Mouse (Mus musculus) skeletal muscle tissue, adult 2 months (tissue): ENCODE measurements at regions not wholly inside any gene's neighbourhood (a gene's known extent, or its start where the extent isn't known, plus 50 kb on each side); places are given as distances from the start of the nearest gene placed in this dataset.

Experiments used
- DNase-seq: peaks from one replicate; pipeline ENCODE4 v3.0.0-alpha.2; 2012; ENCODE audit warnings: low read depth, low spot score

DNA sequence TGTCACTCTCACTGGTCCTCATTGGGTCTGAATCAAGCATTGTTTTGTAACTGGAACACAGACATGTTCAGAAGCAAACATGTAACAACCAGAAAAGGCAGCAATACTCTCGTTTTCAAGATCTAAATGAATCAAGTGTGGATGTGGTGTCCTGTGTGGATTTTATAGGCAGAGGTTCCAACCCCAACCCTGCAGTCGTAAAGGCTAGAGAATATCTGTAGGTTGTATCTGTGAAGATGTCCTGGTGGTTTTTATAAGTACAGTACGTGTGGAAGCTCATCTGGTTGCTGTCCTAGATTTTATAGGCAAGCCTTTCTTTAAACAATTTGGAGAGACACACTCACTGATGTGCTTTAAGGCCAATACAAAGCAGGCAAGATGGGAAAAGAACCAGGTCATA is 518.8 kb upstream of the Atp11b start:
- DNase-seq, result no peak

GRCm38 (mm10) chr3:35235772-35236171 is 518.1 kb upstream of the Atp11b start:
- no peak for DNase-seq

DNA sequence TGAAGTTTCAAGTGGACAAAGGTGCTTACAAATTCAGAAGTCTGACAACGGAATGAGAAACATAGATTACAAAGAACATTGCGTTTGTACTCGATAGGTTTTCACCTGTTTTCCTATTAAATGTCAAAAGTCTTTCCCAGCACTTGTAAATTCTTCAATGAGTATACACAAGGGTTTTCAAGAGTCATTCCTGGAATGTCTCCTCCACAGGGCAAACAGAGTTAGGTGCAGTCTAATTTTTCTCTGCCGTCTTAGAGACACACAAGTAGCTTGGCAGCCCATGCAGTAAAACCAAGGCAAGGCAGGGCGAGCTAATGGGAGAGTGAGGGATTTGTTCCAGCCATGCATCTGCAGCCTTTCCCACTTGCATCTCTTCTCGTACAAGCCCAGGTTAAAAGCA is 516.6 kb upstream of the Atp11b start:
- no peak for DNase-seq

DNA sequence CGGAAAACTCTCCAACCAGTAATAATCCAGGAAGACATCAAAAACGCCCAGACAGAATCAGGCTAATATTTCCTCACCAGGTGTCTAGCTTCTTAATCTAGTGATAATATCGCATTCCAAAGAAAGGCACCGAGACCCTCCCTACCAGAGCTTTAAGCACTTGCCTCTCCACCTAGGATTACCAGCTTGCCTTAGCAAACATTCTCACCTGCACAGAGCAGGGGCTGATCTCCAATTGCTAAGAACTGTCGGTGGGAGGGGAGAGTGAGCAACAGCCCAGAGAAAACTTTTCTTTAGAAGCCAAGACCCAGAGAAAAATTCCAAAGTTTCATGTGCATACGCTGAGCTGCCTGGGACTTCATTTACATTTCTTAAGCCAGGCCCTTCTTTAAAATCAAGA is 511.6 kb upstream of the Atp11b start:
- no peak for DNase-seq

DNA sequence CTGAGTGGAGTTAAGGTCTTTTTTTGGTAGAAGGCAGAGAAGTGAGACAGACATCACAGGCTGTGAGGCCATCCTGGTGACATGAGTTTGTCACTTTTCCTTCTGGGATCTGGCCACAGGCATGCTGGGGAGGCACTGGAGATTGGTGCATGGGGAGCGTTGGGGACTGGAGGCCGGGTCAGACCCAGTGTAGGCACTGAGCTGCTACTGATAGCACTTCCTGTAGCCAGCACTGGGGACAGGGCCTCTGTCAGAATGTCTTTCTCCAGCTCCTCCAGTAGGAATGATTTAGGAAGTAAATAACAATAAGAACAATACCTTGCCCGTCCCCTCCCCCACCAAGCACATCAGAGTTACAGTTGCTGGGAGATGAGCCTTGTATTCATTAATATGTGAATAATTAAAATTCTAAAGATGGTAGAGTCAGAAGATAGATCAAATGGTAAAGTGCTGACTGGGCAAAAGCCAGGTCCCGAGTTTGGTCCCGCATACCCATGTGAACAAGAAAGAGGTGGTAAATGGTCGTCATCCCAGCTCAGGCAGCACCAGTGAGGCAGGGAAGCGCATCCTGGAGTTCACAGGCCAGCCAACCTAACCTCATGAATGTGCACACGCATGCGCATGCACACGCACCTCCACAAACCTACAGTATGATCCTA is 510.9 kb upstream of the Atp11b start:
- no peak for DNase-seq

GRCm38 (mm10) chr3:35245003-35245402 is 508.9 kb upstream of the Atp11b start:
- no peak for DNase-seq

DNA sequence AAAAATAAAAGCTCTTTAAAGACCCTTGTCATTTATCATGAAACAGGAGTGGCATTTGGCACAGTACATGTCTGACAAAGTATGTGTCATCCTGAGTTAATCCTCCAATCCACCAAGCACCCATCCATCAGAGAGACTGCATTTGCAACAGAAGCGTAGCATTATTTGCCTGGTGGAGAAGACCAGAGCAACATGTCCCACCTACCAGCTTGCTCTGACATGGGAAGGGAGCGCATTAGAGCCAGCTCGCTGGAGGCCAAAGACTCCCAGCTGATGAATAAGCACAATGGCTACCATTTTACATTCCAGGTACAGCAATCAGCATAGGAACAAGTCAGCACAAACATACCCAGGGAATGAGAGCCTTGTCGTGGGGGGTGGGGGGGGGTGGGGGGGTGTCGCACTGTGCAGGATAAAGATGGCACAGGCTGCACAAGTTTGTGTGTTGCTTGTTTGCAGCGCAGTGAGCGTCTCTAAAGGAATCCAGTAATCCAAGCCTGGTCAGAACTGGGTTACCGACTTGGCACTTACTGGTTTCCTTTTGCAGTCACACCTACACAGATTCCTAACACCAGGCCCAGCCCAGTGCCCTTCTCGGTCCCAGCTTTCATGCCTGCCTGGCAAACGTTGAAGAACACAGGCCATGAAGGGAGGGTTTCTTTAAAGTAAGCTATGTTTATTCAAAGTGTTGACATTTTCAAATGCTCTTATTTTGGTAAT is 507.8 kb upstream of the Atp11b start:
- DNase-seq, result no peak

- no peak for DNase-seq
Observed at GRCm38 (mm10) chr3:35249160-35249559, 504.7 kb upstream of the Atp11b start.

DNA sequence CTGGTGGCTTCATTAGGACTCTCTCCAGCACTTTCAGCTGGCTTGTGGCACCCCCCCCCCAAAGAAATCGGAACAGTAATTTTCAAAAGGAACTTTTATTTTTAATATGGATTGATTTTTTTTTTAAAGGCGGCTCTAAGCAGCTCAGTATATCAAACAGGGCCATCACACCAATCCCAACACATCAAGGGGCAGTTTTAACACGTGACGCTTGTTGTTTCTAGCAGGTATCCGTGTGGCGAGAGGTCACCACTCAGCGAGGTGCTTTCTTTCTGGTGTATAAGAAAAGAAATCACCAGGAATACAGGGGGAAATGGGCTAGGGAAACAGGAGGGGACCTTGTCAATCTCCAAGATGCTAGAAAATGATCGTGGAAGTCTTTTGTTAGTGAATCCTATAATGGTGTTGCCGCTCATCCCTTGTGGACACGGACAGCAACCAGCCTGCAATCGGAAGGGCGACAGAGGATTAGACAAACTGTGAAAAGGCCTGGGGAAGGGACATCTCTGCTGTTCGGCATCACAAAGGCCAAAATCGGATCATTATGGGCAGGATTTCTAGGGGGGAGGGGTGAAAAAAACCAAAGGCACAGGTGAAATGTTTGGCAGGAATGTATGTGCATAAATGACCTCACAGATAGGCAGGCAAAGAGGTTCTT is 503.7 kb upstream of the Atp11b start:
- no peak for DNase-seq

- DNase-seq, result no peak
Observed at GRCm38 (mm10) chr3:35253861-35254260, 500.0 kb upstream of the Atp11b start.

DNA sequence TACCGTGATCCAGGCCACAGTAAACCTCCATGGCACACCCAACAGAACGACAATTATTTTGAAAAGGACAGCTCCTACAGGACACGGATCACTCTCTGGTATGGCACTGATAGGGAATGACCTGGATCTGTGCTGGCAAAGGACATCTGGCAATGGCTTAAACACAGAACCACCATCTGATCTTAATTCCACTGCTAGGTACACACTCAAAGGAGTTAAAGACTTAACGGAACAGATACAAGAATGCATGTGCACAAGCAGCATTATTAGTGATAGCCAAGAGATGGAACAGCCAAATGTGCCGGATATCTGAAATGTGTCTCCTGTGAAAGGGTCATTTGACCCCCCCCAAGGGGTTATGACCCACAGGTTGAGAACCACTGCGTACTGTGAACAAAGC is 493.0 kb upstream of the Atp11b start:
- DNase-seq, result no peak

DNA sequence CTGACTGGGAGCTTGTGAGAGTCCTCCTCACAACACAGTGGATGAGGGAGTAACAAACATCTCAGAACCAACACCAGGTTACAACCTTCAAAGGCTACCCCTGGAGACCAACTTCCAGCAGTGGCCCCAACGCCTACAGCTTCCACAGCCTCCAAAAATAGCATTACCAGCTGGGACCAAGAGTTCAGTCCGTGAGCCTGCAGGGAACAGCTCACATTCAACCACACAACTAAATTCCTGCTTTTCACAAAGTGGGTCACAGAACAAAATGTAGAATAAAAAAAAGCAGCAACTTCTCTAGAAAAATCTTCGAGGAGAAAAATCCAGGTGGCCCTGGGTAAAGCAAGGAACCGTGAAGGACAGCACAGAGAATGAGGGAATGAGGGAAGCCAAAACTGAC is 485.0 kb upstream of the Atp11b start:
- DNase-seq, result no peak

- no peak for DNase-seq
Observed at GRCm38 (mm10) chr3:35269977-35270880, 483.7 kb upstream of the Atp11b start.

GRCm38 (mm10) chr3:35273546-35273945 is 480.4 kb upstream of the Atp11b start:
- DNase-seq, result no peak

- no peak for DNase-seq
Observed at GRCm38 (mm10) chr3:35280981-35281380, 472.9 kb upstream of the Atp11b start.

DNA sequence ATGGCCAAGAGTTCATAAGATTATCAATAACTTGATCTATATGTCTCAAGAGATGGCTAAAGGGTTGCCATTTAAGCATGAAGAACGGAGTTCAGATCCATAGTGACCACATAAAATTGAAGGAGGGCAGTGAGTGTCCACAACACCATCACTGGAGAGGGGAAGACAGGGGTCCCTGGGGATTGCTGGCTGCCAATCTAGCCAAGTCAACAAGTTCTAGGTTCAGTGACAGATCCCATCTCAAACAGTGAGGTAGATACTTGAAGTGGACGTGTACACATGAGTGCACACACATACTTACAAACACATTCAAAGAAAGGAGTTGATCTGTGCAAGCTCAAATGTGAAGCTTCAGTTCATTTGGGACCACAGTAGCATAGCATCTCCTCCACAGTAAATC is 471.8 kb upstream of the Atp11b start:
- no peak for DNase-seq

DNA sequence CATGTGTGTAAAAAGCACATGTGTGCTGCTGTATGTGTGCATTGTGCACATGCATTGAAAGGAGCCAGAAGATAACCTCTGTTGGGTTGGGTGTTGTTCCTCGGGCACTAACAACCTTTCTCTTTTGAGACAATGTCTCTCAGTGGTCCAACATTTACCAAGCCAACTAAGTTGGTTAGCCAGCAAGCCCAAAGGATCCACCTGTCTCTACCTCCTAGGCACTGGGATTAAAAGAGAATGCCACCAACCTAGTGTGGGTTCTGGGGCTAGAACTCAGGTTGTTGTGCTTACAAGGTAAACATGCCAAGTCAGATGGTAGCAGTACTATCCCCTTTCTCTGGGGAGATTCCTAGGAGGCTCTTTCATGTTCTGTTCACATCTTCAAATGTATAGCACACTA is 459.1 kb upstream of the Atp11b start:
- no peak for DNase-seq

DNA sequence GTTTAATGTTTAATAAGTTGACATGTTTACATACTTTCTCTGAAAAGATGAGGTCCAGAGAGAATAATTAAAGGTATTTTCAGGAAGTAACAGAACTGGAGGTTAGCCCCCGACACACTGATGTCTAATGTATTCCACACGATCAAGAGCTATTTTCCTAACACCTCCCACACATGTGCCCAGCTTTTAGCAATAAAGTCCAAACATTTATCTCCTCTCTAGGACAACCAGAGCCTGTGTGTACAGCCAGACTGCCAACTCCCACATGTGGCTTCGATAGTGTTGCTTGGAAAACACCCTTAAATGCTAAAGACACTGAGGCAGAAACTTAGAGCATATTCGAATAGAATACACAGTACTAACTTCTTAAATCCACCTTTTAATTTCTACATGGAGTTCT is 458.2 kb upstream of the Atp11b start:
- no peak for DNase-seq

GRCm38 (mm10) chr3:35299036-35299435 is 454.9 kb upstream of the Atp11b start:
- DNase-seq, result no peak

DNA sequence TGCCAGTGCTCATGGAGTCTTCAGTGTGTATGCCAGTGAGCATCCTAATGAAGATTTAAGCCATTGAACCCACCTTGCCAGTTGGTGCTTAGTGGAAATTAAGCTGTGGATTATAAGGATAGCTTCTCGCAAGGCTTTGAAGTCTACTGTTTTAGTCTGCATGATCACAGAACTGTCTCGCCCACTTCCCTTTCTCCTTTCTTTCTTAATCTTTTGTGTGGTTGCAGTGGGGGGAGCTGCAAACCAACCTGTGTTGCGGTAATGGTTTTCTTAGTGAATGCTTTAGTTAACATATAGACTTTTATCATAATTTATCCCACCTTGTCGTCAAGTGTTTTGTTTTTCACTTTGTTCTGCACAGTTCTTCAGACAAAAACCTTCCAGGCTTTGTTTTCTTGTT is 447.9 kb upstream of the Atp11b start:
- no peak for DNase-seq

GRCm38 (mm10) chr3:35314177-35314576 is 439.7 kb upstream of the Atp11b start:
- DNase-seq, result no peak

DNA sequence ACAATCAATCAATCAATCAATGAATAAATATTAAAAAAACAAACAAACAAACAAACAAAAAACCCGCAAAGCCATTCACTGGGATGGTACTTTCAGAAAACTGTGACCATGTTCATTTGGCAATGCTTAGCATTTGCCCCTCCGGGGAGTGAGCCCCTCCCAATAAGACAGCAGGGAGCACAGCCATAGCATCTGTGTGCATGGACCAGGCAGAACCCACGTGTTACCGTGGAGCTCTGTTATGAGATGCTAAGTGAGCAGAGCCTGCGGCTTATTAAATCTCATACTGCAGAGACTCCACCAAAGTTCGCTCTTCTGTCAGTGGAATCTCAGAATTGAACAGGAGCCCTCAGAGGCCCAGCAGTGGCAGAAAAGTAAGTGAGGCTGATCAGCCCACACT is 438.7 kb upstream of the Atp11b start:
- DNase-seq, result no peak
